Mouse (Mus musculus): ENCODE measurements at regions not wholly inside any gene's neighbourhood (a gene's known extent, or its start where the extent isn't known, plus 50 kb on each side); places are given as distances from the start of the nearest gene placed in this dataset.

DNA sequence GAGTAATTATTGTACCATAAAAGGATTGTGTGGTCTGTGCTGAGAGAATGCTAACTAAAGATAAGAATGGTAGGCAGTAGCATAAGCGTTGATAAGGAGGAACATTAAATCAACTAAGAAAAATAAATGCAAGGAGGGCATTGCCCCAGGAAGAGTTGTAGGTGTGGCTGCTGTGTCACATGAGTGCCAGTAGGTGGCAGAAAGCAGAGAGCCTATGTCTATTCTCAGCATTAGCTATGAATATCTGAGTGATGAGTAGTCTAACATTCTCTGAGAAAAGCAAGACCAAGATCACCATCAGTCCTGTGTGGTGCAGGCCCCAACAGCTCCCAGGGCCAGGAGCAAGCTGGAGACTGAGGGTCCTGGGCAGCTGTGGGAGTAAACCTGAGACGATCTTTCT is 828.8 kb downstream of the Stim2 start:
- TF ChIP-seq CTCF (conservative IDR thresholded peaks at IDR 0.05; ENCODE audit: insufficient read depth, insufficient read length, low read depth, low read length) (no peak), POLR2A (IDR thresholded peaks at IDR 0.05; ENCODE audit: low read depth, low read length) (no peak)

Data from kidney, adult 2 months (tissue).